Mouse (Mus musculus): ENCODE results near the gene Psma2. TPM values are rescaled to one million over a fixed set of nuclear protein-coding genes. Genes with fewer than 3 reads are reported as not detected.

Gene Psma2
- polyA plus RNA-seq, 1 experiment: 18.8 TPM

- no peaks in the 10 kb centered on the region for H3K27me3 ChIP-seq (ENCODE audit: control insufficient read depth, insufficient read depth, low read length)
- H3K36me3 ChIP-seq (ENCODE audit: control insufficient read depth, insufficient read depth, low read length): no peaks in the 10 kb centered on the region
- no peak for DNase-seq (ENCODE audit: low read depth in 1 of 2, low spot score in 2 of 2)
- H3K27ac ChIP-seq (ENCODE audit: insufficient read depth, low read length): no peak overlapping the region
- H3K4me3 ChIP-seq (ENCODE audit: extremely low read depth, insufficient read depth, insufficient read length): no peak overlapping the region
- H3K4me1 ChIP-seq (ENCODE audit: control insufficient read depth, insufficient read depth, insufficient read length): no peaks in the 10 kb centered on the region
- TF ChIP-seq CTCF (IDR thresholded peaks at IDR 0.05; ENCODE audit: extremely low read depth, insufficient read depth, insufficient read length, insufficient replicate concordance) (no peak), POLR2A (IDR thresholded peaks at IDR 0.05; ENCODE audit: low read depth, low read length) (no peak)
- 82% methylated on average over 2 of the region's 2 CpGs for WGBS
These were observed 103.8 kb downstream of the Psma2 start for GRCm38 (mm10) chr13:14716801-14717200.

DNA sequence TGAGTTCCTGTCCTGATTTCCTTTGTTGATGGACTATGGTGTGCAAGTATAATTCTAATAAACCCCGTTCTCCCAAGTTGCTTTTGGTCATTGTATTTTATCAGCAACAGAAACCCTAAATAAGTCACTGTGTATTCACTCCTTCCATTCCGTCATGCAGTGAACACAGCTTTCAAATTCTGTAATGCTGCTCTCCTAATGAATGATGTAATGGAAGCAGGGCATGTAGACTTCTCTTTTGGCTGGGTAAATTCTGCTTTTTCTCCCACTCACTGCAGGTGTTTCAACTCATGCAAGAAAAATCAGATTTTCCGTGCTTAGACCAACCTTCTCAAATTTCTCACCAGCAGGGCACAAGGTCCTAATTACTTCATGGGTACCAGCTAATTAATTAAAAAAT, 104.7 kb downstream of the Psma2 start:
- no peak for DNase-seq (ENCODE audit: low read depth in 1 of 2, low spot score in 2 of 2)
- Histone ChIP-seq H3K27ac (ENCODE audit: insufficient read depth, low read length) (no peak overlapping the region), H3K4me1 (ENCODE audit: control insufficient read depth, insufficient read depth, insufficient read length) (no peaks in the 10 kb centered on the region), H3K36me3 (ENCODE audit: control insufficient read depth, insufficient read depth, low read length) (no peaks in the 10 kb centered on the region), H3K4me3 (ENCODE audit: extremely low read depth, insufficient read depth, insufficient read length) (no peak overlapping the region), H3K27me3 (ENCODE audit: control insufficient read depth, insufficient read depth, low read length) (no peaks in the 10 kb centered on the region)
- 79% methylated on average over 3 of the region's 3 CpGs for WGBS
- no peak for TF ChIP-seq POLR2A (IDR thresholded peaks at IDR 0.05; ENCODE audit: low read depth, low read length)
- no peak for TF ChIP-seq CTCF (IDR thresholded peaks at IDR 0.05; ENCODE audit: extremely low read depth, insufficient read depth, insufficient read length, insufficient replicate concordance)

Other genes with a start within 250 kb of the Psma2 start
- 0.31 and 0.95 TPM in 2 replicates for gene Hecw1, start 90.0 kb upstream of the Psma2 start, polyA plus RNA-seq (2012; rRNA removed)
- gene Mrpl32, start 75 bp upstream of the Psma2 start, polyA plus RNA-seq (2012; rRNA removed): 2.6 and 3.3 TPM in 2 replicates
- gene AW209491, start 16.9 kb downstream of the Psma2 start, polyA plus RNA-seq (2012; rRNA removed): 1.7 and 1.8 TPM in 2 replicates